Mouse (Mus musculus) c-Kit-negative CD71-positive TER-119-positive erythroid progenitor cells, embryonic 14.5 days (primary cell): ENCODE measurements around the gene Fam69a.

Experiments
- DNase-seq: peaks from one replicate; pipeline ENCODE4 v3.0.0-alpha.2; 2013; ENCODE audit warnings: low read depth, low spot score

Fam69a gene

DNA sequence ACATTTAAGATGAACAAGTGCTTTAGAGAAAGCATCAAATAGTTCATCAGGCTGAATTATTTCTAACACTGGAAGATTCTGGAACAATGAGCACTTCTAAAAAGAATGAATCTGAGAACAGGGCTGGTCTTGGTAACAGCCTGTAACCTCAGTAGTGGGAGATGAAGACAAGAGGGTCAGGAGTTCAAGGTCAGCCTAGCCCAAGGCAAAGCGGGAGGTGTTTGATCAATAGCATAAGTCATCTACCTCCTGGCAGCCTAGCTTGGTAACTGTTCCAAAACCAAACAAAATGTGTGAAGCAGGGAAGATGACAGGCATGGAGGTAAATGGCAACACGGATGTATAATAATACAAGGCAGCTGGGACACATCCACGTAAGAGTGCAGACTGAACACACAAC, 122.9 kb downstream of the Fam69a start:
- DNase-seq = no peak

GRCm38 (mm10) chr5:107858963-107859362, 127.9 kb downstream of the Fam69a start:
- DNase-seq = no peak
